Mouse (Mus musculus) bone marrow macrophage, adult 2 months (primary cell): ENCODE results near the gene Smpd4. TPM values are rescaled to one million over a fixed set of nuclear protein-coding genes. Genes with fewer than 3 reads are reported as not detected.

ENCODE experiments used
- H3K27ac ChIP-seq: 2 replicates; pipeline ENCODE4 v1.5.1; 2012; ENCODE audit warnings: low read depth, low read length; ENCODE audit not compliant: insufficient read depth
- H3K4me1 ChIP-seq: 2 replicates; pipeline ENCODE4 v1.6.1; 2012; ENCODE audit warnings: low read length; ENCODE audit not compliant: control insufficient read depth, insufficient read depth
- H3K4me3 ChIP-seq: 2 replicates; pipeline ENCODE4 v1.5.1; 2012; ENCODE audit warnings: mild to moderate bottlenecking, low read length, moderate library complexity; ENCODE audit not compliant: insufficient read depth
- CTCF ChIP-seq: IDR thresholded peaks from 2 replicates; pipeline ENCODE4 v1.5.1; 2012; ENCODE audit warnings: low read depth, mild to moderate bottlenecking, low read length, moderate library complexity
- POLR2A ChIP-seq: IDR thresholded peaks from 2 replicates; pipeline ENCODE4 v1.6.1; 2012; ENCODE audit warnings: mild to moderate bottlenecking, low read depth, low read length, borderline replicate concordance
- polyA plus RNA-seq: library from polyadenylated mRNA; stranded (reverse); fragments of >200 nt; gene quantifications from 2 replicates; pipeline ENCODE4 v1.2.4, GENCODE M21; 2012; ENCODE audit not compliant: missing spikeins, insufficient read depth, insufficient read length

Gene Smpd4
- polyA plus RNA-seq, 1 experiment, result 22.6 TPM

DNA sequence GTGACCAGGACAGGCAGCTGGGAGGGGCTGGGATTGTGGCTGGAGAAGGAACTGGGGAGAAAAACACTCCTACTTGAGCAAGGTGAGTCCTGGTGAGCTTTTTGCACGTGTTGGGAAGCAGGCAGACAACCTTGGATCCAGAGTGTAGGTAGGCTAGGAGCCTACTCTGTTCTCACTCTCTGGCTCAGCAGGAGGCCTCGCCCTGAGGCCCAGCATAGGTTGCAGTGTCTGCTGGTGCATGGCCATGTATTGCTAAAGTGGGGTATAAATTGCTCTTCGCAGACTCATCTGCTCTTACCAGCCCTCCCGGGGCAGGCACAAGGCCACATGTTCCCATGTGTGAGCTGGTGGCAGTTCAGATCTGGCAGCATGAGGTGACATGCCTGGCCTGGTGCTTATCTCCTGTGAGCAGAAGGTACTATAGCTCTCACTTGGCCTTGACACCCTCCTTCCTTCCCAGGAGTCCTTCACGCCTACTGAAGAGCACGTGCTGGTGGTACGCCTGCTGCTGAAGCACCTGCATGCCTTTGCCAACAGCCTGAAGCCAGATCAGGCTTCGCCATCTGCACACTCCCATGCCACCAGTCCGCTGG lies 19.0 kb downstream of the Smpd4 start:
- Histone ChIP-seq H3K4me3 (no peak overlapping the region), H3K4me1 (no peaks in the 10 kb centered on the region), H3K27ac (no peak overlapping the region)
- no peak for TF ChIP-seq POLR2A
- TF ChIP-seq CTCF, result no peak

DNA sequence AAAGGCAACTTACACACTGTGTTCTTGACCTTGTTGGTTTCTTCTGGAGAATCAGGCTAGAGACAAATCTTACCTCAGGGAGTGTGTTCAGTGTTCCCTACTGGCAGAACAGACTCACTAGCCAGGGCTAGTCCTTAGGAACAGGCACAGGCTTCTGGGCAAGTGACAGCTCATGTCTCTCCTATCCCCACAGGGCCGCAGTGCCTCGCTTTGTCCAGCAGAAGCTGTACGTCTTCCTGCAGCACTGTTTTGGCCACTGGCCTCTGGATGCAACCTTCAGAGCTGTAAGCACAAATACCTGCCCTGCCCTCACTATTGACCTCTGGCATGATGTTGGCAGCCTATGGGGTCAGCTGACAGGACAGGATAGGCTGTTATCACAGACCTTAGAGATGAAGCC lies 19.9 kb downstream of the Smpd4 start:
- Histone ChIP-seq H3K4me1 (peaks cover 2% of the 10 kb centered on the region; the same call in 1 of the 2 replicates), H3K4me3 (no peak overlapping the region), H3K27ac (no peak overlapping the region)
- TF ChIP-seq CTCF (no peak), POLR2A (no peak)

DNA sequence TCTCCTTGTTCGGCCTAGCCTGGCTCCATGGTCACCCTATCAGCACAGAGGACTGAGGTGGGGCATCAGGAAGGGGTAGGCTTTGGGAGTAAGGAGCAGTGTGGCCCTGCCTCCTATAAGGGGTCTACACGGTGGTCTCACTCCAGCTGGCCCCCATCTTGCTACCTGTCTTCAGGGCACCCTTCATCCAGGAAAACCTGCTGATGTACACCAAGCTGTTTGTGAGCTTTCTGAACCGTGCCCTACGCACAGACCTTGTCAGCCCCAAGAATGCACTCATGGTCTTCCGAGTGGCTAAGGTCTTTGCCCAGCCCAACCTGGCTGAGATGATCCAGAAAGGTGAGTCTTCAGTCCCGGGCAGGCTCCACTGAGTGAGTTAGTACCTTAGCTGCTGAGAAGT lies 20.8 kb downstream of the Smpd4 start:
- Histone ChIP-seq H3K4me3 (no peak overlapping the region), H3K27ac (no peak overlapping the region), H3K4me1 (peaks cover 2% of the 10 kb centered on the region; the same call in 1 of the 2 replicates)
- TF ChIP-seq CTCF (no peak), POLR2A (no peak)

DNA sequence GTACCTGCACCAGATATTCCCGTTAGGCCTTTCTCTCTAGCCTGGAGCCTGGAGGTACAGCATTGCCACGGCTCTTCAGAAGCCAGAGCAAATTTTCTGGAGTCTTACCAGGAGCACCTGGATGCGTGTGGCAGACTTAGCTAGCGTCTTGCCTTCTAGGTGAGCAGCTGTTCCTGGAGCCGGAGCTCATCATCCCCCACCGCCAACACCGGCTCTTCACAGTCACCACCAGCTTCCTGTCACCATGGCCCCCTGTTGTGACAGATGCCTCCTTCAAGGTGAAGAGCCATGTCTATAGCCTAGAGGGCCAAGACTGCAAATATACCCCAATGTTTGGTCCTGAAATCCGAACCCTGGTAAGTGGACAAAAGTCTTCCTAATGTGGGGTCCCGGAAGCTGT lies 21.6 kb downstream of the Smpd4 start:
- no peak overlapping the region for H3K27ac ChIP-seq
- peaks cover 2% of the 10 kb centered on the region; the same call in 1 of the 2 replicates for H3K4me1 ChIP-seq
- H3K4me3 ChIP-seq, result no peak overlapping the region
- TF ChIP-seq CTCF (no peak), POLR2A (no peak)

DNA sequence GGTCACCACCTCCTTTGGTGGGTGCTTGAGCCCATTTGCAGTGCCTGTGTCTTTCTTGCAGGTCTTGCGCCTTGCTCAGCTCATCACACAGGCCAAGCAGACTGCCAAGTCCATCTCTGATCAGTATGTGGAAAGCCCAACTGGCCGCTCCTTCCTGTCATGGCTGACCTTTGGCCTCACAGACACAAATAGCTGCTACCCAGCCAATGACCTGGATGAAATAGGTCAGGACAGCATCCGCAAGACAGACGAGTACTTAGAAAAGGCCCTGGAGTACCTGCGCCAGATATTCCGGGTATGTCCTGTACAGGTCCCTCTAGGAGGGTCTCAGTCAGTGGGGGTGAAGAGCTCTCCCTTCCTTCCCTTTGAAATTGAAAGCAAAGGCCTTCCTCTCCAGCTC lies 22.1 kb downstream of the Smpd4 start:
- H3K27ac ChIP-seq, result no peak overlapping the region
- TF ChIP-seq CTCF (no peak), POLR2A (no peak)
- H3K4me3 ChIP-seq, result no peak overlapping the region
- H3K4me1 ChIP-seq, result peaks cover 6% of the 10 kb centered on the region

DNA sequence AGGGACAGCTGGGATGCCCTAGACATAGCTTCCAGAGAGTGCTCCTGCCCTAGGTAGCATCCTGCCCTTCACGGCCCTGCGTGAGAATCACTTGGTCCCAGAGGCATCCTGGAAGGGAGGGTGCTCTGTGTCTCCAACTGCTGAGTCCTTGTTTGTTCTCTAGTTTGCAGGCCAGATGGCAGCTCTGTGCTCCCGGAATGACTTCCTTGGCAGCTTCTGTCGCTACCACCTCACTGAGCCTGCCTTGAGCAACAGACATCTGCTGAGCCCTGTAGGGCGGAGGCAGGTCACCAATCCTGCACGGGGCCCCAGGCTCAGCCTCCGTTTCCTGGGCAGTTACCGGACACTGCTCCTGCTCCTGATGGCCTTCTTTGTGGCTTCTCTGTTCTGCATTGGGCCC lies 23.2 kb downstream of the Smpd4 start:
- Histone ChIP-seq H3K4me1 (peaks cover 8% of the 10 kb centered on the region), H3K27ac (no peak overlapping the region), H3K4me3 (no peak overlapping the region)
- TF ChIP-seq CTCF (no peak), POLR2A (no peak)

DNA sequence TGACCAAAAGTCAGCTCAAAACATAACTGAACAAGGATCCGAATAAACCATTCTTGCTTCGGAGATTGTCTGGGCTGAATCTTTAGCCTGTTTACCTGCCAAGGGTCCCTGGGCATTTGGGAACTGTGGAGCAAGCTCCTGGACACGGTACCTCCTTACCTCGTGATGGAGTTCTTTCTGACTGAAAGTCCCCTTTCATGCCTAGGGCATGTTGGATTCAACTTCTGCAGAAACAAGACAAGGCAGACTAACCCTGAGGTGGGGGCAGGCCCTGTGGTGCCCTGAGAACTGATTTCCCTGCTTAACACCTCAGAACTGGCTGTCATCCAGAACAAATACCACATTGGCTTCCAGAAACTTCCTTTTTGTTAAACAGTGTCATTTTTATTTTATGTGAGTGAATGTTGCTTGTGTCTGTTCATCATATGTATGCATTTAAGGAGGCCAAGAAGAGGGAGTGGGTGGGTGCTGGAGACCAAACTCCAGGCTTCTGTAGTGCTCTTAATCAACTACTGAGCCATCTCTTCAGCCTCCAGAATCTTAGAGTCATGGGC lies 24.4 kb downstream of the Smpd4 start:
- TF ChIP-seq CTCF (no peak), POLR2A (no peak)
- H3K27ac ChIP-seq, result no peak overlapping the region
- H3K4me3 ChIP-seq, result no peak overlapping the region
- H3K4me1 ChIP-seq, result peaks cover 8% of the 10 kb centered on the region

DNA sequence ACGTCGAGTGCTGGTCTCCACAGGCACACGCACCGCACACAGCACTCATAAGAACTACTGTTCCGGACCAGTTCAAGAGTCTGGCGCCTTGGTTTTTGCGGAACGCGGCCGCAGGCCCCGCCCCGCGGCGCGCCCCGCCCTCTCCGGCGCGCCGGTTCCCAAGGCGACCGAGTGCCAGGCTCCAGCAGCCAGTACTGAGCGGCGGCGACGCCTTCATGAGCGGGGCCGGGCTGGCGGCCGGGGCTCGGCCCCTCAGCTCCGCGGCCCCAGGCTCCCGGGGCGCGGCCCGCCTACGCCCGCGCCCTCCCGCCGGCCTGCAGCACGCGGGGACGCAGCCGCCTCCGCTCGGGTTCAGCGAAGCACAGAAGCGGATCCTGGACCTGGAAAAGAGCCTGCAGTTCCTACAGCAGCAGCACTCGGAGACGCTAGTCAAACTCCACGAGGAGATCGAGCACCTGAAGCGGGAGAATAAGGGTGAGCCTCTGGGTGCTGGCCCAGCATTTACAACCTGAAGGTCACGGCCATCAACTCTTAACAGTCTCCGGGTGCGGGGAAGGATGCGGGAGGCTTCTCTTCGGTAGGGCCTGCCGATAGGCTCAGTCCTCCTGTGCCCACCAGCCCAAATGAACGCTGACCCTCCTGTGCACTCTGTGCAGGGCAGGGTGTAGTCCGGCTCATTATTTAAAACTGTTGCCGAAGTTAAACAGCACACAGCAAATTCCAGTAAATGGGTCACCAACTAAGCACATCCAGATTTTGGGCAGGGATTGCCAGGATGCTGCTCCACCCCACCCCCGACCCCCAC lies 27.4 kb downstream of the Smpd4 start, which contains the start of gene Ccdc74a:
Gene Ccdc74a (plus strand): TSS at position 161 of the 805 bp plus-strand sequence.
- Histone ChIP-seq H3K4me1 (peaks cover 8% of the 10 kb centered on the region), H3K4me3 (peak within 1 kb of the TSS; percentile 56), H3K27ac (no peak within 1 kb of the TSS)
- TF ChIP-seq CTCF (no peak), POLR2A (no peak)

DNA sequence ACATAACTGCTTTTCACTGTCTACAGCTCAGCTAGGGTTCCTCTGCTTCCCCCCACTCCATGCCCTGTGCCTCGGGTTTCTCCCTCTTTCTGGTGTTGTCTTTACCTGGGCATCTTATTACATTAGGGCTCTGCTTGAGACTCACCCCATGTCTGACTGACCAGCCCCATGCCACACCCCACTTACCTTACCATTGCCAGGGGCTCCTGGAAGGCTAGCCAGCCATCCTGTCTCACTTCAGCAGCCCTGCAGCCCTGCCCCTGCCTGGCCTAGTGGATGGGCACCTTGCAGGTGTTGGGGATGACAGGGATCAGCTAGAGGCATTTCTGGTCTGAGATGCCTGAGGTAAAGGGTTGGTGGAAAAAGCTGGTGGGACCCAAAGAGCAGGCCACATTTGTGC lies 28.0 kb downstream of the Smpd4 start:
- no peak overlapping the region for H3K27ac ChIP-seq

DNA sequence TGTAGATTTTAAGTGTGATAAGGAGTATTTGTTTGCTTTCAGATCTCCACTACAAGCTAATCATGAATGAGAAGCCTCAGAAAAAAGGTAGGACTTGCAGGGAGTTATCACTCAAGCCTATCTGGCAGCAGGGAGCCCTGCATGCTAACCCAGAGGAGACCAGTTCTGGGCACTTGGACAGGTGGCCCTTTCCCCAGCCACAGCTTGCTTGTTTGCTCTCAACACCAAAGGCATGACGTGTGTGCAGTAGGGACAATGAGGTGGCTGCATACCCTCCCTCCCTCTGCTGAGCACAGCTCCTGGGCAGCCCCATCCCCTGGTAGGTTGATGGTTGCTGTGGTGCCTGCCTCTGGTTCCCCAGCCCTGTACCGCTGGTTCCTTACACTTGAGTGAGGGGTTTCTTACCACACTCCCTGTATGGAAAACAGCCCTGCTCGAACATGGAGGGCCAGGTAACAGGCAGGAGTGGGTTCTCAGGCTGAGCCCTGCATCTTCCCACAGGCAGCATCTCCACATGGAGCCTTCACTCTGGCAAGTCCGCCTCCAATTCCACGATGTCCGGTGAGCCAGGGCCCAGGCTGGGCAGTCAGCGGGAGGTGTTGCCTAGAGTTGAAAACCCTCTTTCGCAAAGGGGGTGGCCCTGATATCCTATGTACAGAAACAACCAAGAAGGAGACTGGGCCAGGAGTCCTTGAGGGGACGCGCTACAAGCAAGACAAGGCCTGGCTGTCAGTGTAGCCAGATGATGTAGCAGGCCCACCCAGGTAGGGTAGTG lies 28.6 kb downstream of the Smpd4 start:
- Histone ChIP-seq H3K27ac (no peak overlapping the region), H3K4me1 (peaks cover 8% of the 10 kb centered on the region), H3K4me3 (no peak overlapping the region)
- TF ChIP-seq CTCF (no peak), POLR2A (no peak)

More for the DNA sequence above, 28.0 kb downstream of the Smpd4 start:
- no peak overlapping the region for H3K4me3 ChIP-seq
- no peak for TF ChIP-seq POLR2A
- TF ChIP-seq CTCF, result no peak
- peaks cover 8% of the 10 kb centered on the region for H3K4me1 ChIP-seq
